Mouse (Mus musculus): ENCODE measurements at regions not wholly inside any gene's neighbourhood (a gene's known extent, or its start where the extent isn't known, plus 50 kb on each side); places are given as distances from the start of the nearest gene placed in this dataset.

DNA sequence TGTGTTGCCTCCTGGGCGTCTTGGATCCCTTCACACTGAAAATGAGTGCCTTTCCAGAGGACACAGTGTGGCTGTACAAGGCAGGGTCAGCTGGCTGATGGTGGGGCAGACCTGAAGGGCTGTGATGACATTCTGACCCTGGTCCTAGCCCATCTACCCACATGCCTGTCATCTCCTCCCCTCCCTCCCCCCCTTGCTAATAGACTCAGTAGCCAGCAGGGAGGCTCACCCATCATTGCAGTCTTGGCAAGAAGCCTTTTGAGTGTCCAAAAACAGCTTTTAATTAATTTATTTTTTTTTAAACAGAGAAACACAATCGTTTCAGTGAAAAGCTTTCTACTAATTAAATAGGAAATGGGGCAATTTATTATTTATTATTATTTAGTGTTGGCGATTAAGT, 67.0 kb upstream of the Ssx2ip start:
- no peak for DNase-seq

DNA sequence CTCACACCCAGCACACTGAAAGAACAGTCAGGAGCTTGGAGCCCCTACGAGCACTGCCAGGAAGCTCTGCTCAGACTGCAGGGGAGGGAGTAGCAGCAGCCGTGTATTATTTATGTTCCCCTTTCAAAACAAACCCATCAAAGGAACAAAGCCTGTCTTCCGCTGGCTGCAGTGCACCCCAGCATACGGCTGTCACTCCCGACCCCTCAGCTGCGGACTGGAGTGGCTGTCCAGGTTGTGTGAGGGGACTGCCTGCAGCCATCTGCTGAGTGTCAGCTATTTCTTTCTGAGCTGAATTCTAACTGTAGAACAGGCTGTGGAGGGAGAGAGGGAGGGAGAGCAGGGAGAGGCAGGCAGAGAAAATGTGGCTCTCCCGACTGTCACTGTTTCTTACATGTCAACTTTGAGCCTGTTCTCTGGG, 66.6 kb upstream of the Ssx2ip start:
- no peak for DNase-seq

DNA sequence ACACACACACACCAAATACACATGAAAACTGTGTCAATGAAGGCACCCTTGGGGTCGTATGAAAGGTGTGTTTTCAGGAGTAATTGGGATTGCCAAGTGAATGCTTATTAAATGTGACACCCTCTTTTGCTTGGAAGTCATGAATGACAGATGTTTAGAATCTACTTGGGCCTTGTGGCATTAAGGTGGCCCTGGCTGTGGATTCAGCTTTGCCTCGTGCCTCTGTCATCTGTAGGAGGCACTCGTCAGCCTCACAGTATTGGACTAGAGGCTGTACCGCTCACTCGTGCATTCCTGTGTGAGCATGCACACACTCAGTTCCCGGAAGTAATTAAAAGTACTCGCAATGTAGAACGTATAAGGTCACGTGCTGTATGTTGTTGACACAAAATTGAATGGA, 66.0 kb upstream of the Ssx2ip start:
- DNase-seq: no peak

DNA sequence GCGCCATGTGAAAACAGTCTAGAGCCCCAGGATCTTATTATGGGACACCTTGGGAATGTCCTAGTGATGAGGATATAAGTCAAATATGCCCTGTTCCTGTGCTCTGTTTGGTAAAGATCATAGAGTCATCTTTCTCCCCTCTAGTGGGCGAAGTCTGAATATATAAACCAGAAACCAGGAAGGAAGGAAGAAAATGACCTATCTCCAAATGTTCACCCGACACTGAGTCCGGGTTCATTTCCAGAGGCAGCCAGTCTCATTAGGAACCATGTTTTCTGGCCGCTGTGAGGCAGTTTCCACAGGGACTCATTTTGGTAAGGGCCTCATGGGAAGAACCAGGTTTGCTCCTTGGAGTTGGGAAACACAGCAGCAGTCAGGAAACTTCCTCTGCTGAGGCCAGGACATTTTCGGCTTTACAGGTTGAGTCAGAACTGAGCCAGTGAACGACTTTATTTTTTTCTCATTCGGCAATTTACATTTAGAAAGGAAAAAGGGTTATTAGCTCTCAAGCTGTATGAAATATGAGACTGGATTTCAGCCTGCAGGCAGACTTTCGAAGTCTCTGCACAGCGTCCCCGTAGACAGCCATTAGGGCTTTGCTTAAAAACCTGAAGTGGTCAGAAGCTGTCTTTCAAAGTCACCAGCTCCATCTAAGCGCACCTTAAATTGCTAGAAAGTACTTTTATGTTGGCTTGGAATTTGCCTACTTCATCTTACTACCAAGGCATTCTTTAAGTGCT, 64.0 kb upstream of the Ssx2ip start:
- no peak for DNase-seq

DNA sequence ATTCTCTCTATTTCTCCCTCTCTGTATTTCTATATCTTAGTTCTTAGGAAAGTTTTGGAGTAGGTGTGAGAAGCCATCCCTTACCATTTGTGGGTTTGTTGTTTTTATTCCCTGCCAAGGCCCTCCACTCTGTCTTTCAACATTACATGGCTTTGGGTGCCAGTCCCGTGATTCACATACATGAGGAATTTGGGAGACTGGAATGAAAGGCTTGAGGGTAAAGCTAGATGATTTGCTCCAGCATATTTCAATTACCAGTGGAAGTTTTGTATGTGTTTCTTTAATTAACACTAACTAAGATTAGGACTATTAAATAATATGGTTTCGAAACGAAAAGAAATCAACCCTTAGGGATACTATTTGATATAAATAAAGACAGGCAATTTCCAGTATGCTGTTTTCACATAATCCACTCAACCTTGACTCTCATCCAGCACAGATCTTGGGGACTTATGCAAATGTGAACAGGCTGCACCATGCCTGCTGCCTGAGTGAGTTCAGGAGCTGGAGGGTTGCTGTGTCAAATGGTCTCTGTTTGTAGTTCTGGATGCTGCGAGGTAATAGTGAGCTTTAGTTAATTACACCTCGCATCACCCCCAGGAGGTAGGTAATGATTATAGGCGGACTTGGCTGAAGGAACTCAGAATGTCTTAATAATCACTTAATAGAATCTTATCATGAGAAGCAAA, 62.6 kb upstream of the Ssx2ip start:
- no peak for DNase-seq

DNA sequence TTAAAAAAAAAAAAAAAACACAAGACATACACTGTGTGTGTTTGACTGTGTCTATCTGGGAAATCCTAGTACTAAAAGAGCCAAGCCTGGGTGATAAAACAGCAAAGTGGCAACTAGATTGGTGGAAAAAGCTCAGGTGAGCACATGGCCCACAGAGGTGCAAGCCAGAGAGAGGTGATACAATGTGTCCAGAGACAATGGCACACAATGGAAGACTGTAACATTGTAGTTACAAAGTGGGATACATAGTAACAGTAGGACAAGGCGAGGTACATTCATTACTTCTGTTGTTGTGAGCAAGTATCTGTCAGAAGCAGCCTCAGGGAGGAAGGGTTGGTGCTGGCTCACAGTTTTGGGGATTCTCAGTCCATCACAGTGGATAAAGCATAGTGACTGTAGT, 61.7 kb upstream of the Ssx2ip start:
- DNase-seq: no peak

DNA sequence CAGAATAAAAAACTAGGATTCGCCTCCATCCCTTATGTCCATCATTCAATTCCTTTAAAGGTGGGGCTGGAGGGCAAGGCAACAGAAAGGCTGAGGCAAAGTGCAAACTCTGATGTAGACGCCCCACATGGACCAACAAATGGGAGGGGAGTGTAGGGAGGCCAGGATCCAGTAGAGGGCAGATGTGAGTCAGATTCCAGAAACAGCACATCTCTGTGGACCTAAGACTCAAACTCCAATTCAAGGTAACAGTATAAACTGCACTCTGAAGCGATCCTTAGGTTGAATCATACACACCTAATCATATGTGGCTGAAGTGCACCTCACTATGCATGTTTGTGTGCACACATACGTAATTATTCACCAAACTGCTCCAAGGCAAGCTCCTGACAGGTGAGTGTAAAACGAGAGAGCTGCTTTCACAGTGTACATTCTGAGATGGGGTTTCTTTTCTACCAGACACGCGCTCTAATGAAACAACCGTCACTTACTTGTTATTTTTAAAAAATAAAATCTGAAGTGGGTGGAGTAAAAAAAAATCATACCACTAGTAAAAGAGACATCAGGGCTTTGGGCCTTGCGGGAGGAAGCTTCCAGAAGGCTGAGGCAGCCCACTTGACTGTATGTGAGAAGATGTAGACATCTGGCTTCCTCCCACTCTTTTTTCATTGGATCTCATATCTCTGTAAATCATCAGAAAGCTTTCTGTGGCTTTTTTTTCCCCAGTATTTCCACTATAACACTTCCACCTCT, 60.6 kb upstream of the Ssx2ip start:
- peak; percentile 81 for DNase-seq

DNA sequence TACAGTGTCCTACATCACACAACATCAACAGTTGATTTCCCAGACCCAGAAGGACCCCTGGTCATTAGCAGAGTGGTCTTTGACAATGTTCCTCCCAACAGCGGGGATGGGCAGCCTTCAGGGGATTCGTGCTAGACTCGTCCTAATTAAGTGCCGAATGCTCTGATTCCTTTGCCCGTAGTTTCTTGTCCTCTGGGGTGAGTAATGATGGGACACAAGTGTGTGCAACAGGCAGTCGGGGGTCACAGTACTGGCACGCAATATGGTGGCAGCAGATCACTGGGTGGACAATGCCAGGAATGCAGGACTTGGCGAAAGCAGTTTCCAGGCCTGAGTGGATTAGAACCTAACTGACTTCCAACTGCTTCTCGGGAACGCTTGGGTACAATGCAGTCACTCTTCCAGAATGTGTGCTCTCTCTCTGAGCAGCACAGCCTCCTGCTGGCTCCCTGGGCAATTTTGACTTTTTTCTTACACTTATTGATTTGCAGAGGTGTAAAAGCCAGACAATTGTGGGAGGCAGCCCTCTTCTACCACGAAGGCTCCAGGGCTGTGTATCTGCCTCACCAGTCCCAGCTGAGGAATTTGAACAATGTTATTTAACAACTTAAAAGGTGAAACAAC, 59.9 kb upstream of the Ssx2ip start:
- DNase-seq: no peak

DNA sequence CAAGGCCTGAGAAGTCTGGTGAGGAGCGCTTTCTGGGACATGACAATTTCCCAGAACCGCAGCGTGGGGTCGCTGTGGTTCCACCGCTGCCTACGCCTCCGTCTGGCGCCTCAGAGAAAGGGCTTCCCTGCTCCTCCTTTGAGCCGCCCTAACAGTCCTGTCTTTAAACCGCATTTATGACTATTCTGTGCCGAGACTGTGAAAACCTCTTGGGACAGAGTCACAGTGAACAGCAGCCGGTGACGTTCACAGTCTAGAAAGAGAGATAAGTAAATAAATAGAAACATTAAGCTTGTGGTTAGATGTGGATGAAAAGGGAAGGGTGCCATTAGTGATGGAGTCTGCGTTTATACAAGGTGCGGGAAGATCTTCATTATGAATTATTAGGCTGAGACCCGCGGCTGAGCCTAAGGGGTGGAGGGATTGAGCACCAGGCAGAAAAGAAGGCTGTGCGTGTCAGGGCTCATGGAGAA, 59.1 kb upstream of the Ssx2ip start:
- peak; percentile 53 for DNase-seq

DNA sequence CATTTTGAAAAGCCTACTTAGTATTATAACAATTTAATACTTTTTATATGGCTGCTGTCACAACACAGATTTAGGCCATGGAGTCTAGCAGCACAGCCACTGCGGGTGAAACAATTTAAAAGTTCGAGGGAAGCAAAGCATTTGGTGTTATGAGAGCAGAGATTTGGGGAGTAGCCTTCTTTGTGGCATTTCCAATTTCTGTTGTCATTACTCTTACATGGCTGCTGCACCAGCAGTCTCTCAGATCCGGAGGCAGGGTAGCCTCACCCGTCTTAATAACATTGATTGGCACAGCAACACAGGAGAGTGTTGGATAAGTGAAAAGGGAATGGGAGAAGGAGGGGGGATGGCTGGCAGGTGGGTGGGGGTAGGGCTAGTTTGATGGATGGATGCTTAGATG, 58.5 kb upstream of the Ssx2ip start:
- no peak for DNase-seq

DNA sequence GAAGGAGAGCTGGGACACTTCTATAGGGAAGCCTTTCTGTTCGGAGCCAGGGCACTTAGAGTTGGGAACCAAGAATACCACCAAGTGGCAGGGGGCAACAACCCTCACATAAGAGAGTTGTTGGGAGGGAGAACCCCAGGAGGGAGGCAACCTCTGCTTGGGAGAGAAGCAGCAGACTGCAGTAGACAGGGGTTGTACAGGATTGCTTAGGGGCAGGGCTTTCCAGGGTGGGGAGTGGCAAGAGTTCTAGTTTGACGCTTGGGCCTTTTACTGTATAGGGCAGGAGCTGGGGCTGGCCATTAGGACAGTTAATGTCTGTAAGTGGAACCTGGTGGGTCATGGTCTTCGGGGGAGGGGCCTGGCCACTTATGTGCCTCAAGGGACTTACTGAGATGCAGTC, 57.1 kb upstream of the Ssx2ip start:
- DNase-seq: no peak

DNA sequence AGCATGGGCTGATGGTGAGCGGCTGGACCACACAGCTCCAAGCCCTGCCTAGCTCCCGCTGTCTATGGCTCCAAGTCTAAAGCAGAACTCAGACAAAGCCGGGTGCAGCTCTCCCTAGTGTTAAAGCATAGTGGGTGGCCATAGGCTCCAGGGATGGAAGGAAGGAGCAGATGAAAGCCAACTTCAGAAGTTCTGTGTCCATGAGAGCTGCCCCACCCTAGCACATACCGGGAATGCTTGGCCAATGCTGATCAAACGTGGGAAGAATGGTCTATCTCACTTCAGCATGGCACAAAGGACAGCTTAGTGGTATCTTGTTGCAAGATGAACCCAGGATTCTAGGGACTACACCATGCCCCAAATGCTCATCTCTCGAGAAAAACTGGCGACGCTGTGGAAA, 55.5 kb upstream of the Ssx2ip start:
- DNase-seq: no peak

DNA sequence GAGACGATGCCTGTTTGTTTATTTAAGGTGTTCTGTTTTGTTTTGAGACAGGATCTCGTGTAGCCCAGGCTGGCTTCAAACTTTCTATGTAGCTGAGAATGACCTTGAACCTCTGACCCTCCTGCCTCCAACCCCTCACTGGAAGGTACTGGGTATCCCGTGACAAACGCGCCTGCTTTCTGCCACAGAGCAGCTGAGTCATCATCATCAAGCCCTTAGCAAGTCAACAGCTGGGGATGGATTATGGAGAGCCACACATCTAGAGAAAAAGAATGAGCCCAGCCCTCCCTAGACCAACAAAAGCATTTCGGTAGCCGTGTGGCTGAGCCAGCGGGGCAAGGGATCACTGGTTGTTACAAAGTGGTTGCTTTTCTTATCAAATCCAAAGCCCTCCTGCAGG, 55.0 kb upstream of the Ssx2ip start:
- DNase-seq: no peak

DNA sequence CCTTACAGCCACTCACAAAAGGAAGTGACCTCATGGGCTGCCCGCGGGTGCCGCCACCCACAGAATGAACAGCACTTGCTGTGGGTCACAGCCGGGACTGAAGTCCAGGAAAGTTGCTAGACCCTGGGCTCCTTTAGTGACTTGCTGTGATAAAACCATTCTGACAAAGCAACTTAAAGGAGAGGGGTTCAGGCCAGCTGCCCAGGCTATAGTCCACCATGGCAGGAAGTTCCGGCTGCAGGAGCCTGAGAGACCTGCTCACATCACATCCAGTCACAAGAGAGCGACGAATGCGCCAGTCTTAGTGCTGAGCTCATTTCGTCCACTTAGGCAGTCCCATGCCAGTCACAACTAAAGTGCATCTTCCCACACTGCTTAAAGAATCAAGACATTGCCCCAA, 54.3 kb upstream of the Ssx2ip start:
- no peak for DNase-seq

DNA sequence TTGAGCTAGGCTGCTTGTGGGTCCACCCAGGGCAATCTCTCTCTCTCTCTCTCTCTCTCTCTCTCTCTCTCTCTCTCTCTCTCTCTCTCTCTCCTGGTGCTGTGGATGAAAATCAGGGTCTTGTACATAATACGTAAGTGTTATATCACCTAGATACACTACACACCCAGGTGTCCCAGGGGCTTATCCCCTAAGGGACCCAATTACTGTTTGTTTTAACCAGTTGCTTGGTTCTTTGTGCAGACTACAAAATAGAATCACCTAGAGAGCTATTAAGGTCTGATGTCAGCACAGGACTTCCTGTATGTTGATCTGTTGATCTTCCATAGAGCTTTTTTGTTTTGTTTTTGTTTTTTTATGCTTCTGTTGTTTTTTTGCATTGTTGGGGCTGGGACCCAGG, 53.0 kb upstream of the Ssx2ip start:
- DNase-seq: no peak

DNA sequence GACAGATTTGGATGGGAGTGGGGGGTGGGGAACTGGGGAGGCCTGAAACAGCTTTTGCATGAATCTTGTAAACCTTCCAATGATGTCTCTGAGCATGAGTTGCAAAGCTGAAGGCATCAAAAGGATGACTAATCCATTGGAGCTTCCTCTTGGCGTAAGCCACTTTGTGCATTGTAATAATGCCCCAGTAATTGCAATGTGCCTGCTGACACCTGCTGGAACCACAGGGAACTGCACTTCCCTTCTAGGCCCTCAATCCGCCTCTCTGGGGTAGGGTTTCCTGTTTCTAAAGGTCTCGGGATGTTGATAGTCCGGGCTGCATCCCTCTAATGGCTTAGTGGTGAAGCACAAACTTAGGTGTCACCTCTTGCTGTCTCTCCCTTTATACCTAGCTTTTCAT, 52.3 kb upstream of the Ssx2ip start:
- DNase-seq: peak; percentile 68

DNA sequence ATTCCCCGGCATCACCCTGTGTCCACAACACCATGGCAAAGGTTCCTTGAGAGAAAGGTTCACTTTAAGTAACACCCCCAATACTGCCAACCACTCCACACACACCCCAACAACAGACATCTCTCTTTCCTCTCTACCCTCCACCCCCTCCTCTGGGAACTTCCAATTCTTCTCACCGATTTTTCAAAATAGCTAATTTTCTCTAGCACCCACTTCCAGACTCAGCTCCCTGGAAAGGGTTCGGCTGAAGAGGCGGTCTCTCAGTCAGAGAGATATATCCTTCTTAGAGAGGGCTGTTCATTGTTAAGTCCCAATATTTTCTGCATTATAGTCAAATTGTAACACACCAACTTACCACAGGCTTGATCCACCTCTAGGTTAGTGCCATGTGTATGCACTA, 50.5 kb upstream of the Ssx2ip start:
- DNase-seq: no peak

Data from lung, postnatal 36 days (tissue).